Mouse (Mus musculus) mesoderm, embryonic 11.5 days (tissue): ENCODE measurements around the gene Lrrc8d.
A peak's percentile ranks its signal among the peaks of the same experiment; 100 is the strongest.
"Not testable (repeated sequence)": the region's sequence is repeated elsewhere in the genome, so short reads cannot be mapped to it uniquely, and the experiment has no call there.

Experiments
- DNase-seq: peaks from one replicate; pipeline ENCODE4 v3.0.0-alpha.2; 2012; ENCODE audit warnings: low read depth, low spot score

The Lrrc8d gene

GRCm38 (mm10) chr5:105684861-105685600 is 14.7 kb upstream of the Lrrc8d start:
- DNase-seq: peak; percentile 91

GRCm38 (mm10) chr5:105685780-105686305 is 13.9 kb upstream of the Lrrc8d start:
- DNase-seq: not testable (repeated sequence)

- no peak for DNase-seq
Observed at GRCm38 (mm10) chr5:105686331-105686995, 13.3 kb upstream of the Lrrc8d start.

- DNase-seq: no peak
Observed at GRCm38 (mm10) chr5:105690502-105691454, 9.0 kb upstream of the Lrrc8d start.

- DNase-seq: no peak
Observed at GRCm38 (mm10) chr5:105691645-105692044, 8.1 kb upstream of the Lrrc8d start.

DNA sequence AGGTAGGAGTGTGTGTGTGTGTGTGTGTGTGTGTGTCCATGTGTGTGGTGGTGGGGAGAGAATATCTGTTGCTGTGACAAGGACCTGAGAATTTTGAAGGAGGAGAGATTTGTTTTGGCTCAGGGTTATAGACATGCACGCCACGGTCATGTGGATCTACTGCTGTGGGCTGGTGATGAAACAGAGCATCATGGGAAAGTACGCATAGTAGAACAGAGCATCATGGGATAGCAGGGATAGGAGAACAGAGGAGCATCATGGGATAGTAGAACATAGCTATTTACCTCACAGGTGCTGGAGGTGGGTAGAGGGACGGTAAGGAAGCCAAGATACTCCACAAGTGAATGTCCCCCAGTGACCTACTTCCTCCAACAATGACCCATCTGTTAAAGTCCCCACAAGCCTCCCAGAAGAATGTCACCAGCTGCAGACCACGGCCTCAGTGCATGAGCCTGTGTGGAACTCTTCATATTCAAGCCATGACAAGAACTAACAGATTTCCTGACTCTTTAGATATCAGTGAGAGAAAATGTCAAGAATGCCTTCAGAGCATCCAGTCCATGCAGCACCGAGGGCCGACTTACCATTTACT is 5.3 kb upstream of the Lrrc8d start:
- no peak for DNase-seq

GRCm38 (mm10) chr5:105696049-105696448 is 3.7 kb upstream of the Lrrc8d start:
- DNase-seq: no peak

DNA sequence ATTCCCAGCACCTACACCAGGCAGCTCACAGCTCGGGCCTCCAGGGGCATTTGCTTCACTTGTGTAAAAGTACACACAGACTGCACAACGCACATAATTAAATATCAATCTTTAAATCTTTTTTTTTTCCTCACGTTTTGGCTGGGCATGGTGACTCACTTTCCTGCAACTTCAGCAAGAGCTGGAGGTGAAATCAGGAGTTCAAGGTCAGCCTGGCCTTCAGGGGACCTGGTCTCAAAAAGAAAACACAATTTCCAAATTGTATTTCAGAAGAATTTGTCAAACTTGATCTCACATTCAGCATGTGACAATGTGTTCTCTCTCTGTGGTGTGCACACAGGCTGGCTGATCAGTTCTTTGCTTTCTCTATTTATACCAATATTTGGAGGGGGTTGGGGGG is 1.9 kb upstream of the Lrrc8d start:
- no peak for DNase-seq

- no peak for DNase-seq
Observed at GRCm38 (mm10) chr5:105698694-105699093, 1.1 kb upstream of the Lrrc8d start.

DNA sequence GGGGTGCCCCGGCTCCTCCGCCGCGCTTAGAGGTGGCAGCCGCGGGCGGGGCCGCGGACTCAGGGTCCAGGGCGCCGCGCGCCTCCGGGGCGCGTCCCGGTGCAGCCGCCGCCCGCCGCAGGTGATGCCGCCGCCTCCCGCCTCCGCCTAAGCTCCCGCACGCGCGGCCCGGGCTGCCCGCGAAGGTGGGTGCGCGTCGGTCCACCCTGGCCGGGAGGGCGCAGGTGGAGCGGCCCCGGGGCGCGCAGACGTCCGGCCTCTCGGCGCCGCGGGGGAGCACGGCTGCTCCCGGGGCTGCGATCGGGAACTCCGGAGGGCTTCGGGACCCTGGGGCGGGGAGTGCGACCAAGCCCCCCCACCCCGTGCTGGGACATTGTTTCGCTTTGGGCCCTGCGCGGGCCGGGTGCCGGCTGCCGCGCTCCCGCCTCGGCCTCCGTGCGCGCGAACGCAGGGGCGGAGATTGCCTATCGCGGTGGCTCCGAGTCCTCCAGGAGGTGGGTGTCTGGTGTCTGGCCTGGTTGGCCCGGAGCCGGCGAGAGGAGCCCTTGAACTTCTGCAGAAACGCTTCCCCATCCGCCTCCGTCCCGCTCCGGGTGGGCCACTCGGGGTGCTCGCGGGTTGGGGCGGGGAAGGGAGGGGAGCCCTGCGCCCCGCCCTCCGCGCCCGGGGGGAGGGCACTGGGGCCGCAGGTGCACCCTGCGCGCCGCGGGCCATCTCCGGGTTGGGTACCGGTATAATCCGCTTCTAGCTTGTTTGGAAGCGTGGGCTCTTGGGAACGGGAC is 492 bp downstream of the Lrrc8d start:
- DNase-seq: peak; percentile 84

- DNase-seq: no peak
Observed at GRCm38 (mm10) chr5:105701326-105701725, 1.6 kb downstream of the Lrrc8d start.

- no peak for DNase-seq
Observed at GRCm38 (mm10) chr5:105701844-105702243, 2.1 kb downstream of the Lrrc8d start.

DNA sequence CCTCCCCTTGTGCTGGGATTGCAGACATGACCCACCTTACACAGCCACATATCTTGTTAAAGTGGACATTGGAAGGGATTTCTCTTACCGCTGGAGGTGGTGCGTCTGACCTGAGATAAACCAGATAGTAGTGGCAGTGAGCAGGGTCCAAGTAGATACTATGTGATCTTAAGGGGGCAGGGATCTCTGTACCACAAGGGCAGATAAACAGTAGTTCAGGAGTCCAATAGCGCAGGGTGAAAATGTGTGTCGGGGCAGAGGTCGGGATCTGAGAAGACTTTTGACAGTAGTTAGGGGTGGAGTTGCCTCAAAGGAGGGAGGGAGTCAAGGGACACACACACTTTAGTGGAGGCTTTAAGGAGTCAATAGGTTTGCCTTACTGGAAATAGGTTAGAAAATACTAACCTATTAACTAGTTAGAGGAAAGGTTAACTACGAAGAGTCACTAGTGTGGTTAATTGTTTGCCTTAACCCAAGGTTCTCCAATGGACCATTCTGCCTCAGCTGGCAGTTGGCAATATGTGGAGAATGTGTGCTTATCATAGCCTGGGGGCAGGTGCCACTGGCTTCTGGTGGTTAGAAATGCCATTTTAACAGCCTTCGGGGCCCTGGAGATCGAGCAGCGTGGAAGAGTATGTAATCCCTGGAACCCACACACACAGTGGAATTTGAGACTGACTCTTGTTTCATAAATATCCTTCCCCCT is 3.0 kb downstream of the Lrrc8d start:
- no peak for DNase-seq

- no peak for DNase-seq
Observed at GRCm38 (mm10) chr5:105703286-105703655, 3.5 kb downstream of the Lrrc8d start.

DNA sequence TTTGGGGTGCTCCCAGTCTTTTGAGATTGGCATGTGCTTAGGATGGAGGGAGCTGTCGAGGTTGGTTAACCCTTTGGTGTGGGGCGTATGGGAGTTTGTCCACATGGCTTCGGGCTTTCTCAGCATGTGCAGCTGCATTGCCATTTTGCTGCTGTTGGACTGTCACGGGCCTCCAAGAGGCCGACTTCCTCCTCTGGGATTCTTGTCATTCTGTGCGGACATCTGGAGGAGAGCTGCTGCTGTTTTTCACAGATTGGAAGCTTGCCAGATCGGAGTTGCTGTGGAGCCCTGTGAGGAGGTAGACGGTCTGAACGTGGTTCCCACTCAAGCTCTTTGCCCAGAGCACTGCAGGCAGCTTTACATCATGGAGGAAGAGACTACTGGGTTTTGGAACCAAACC is 4.8 kb downstream of the Lrrc8d start:
- DNase-seq: no peak

DNA sequence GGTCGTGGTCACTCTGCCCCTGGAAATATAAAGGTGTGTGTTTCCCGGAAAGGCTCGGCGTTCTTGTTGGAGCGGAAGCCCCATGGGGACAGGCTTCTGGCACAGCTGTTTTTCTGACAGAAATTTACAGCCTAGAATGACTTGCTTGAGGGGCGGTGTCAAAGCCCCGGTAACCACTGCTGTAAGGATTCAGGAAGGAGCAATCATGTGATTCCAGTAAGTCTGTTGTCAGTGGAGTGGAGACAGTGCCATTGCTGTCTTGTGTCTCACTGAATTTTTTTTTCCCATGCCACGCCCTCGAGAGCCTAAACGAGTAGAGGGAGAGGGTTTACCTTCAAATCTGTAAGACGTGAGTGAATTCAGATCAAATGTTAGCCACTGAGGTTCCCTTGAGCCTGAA is 6.9 kb downstream of the Lrrc8d start:
- no peak for DNase-seq

- no peak for DNase-seq
Observed at GRCm38 (mm10) chr5:105708276-105708675, 8.5 kb downstream of the Lrrc8d start.

GRCm38 (mm10) chr5:105710473-105710872 is 10.7 kb downstream of the Lrrc8d start:
- DNase-seq: no peak

DNA sequence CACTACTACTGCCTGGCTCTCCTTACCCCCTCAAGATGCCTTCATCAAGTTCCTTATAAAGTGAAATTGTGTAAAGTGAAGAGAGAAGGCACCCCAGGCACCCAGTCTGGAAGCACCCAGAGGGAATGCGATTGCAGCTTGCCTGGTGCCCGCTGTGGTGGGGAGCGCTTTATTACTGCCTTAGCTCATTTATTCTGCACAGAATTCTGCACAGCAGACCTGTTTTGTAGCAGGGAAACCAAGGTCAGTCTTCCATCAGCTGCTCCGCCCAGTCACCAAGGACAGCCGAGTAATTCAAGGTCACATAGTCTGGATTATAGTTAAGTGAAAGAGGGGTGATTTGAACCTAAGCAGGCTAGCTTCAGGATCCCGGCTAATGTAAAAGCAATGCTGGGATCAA is 14.7 kb downstream of the Lrrc8d start:
- DNase-seq: no peak

DNA sequence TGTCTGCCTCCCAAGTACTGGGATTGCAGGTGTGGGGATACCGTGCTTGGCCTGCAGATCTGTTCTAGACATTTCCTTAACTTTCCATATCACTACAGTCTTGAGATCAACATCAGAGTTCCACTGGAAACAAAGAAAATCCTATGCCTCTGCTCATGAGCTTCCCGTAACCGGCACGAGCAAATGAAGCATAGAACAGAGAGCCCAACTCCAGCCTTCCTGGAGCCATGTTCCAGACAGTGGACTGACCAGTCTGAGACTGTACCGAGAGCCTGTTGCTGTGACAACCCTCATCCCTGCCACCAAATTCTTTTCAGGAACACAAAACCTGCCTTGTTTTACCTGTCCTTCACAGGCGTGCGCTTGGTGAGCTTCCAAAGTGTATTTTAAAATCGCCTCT is 15.3 kb downstream of the Lrrc8d start:
- no peak for DNase-seq
